Mouse (Mus musculus) limb, embryonic 15.5 days (tissue): ENCODE data around the gene Sim2. TPM values are rescaled to one million over a fixed set of nuclear protein-coding genes. Genes with fewer than 3 reads are reported as not detected.

Experiments used
- ATAC-seq: fragments of 200-750 bp; cut with Nextera tagmentation; 2 replicates; pipeline ENCODE4 v1.8.0; 2017; ENCODE audit warnings: low read depth, moderate TSS enrichment; ENCODE audit not compliant: insufficient number of reproducible peaks, low FRiP score, low TSS enrichment
- H3K27ac ChIP-seq: fragments of 300-500 bp; sonication (generic); 2 replicates; pipeline ENCODE4 v1.5.1; 2015; ENCODE audit warnings: moderate library complexity, mild to moderate bottlenecking, inconsistent platforms
- H3K27me3 ChIP-seq: fragments of 300-500 bp; sonication (generic); 2 replicates; pipeline ENCODE4 v1.6.1; 2015; ENCODE audit warnings: inconsistent platforms
- H3K36me3 ChIP-seq: fragments of 300-500 bp; sonication (generic); 2 replicates; pipeline ENCODE4 v1.6.1; 2015; ENCODE audit warnings: inconsistent platforms
- H3K4me1 ChIP-seq: fragments of 300-500 bp; sonication (generic); 2 replicates; pipeline ENCODE4 v1.6.1; 2015; ENCODE audit warnings: inconsistent platforms
- H3K4me2 ChIP-seq: fragments of 300-500 bp; sonication (generic); 2 replicates; pipeline ENCODE4 v1.6.1; 2015; ENCODE audit warnings: mild to moderate bottlenecking, inconsistent platforms
- H3K4me3 ChIP-seq: fragments of 300-500 bp; sonication (generic); 2 replicates; pipeline ENCODE4 v1.5.1; 2015; ENCODE audit warnings: mild to moderate bottlenecking, inconsistent platforms
- H3K9ac ChIP-seq: fragments of 300-500 bp; sonication (generic); 2 replicates; pipeline ENCODE4 v1.6.1; 2015; ENCODE audit warnings: inconsistent platforms
- H3K9me3 ChIP-seq: fragments of 300-500 bp; sonication (generic); 2 replicates; pipeline ENCODE4 v1.6.1; 2016; ENCODE audit warnings: inconsistent platforms
- WGBS: fragments of 180-500 bp; shearing (Covaris S2); methylation state at CpG from one replicate; pipeline ENCODE4 v1.1.7; 2015; 5-methylcytosine and 5-hydroxymethylcytosine counted together
- polyA plus RNA-seq: library from polyadenylated mRNA; unstranded; fragments of >200 nt; fragmentation: Nextera tagmentation; extraction: Ambion mirVana; gene quantifications from 2 replicates; pipeline ENCODE4 v1.2.1, GENCODE M21; 2015

Sim2 gene
- polyA plus RNA-seq, 1 experiment from 2014 or later: 0.64 TPM

- no peaks in the 10 kb centered on the region for H3K9me3 ChIP-seq
- ATAC-seq: no peak
- H3K36me3 ChIP-seq: no peaks in the 10 kb centered on the region
- peaks cover 36% of the 10 kb centered on the region for H3K4me1 ChIP-seq
- no peak overlapping the region for H3K4me3 ChIP-seq
- H3K27ac ChIP-seq: no peak overlapping the region
- 7% methylated on average over 11 of the region's 11 CpGs for WGBS
- H3K9ac ChIP-seq: no peak overlapping the region
- H3K27me3 ChIP-seq: peaks cover 96% of the 10 kb centered on the region
- H3K4me2 ChIP-seq: no peak overlapping the region
These were observed 3.6 kb downstream of the Sim2 start for GRCm38 (mm10) chr16:94088226-94088748.

DNA sequence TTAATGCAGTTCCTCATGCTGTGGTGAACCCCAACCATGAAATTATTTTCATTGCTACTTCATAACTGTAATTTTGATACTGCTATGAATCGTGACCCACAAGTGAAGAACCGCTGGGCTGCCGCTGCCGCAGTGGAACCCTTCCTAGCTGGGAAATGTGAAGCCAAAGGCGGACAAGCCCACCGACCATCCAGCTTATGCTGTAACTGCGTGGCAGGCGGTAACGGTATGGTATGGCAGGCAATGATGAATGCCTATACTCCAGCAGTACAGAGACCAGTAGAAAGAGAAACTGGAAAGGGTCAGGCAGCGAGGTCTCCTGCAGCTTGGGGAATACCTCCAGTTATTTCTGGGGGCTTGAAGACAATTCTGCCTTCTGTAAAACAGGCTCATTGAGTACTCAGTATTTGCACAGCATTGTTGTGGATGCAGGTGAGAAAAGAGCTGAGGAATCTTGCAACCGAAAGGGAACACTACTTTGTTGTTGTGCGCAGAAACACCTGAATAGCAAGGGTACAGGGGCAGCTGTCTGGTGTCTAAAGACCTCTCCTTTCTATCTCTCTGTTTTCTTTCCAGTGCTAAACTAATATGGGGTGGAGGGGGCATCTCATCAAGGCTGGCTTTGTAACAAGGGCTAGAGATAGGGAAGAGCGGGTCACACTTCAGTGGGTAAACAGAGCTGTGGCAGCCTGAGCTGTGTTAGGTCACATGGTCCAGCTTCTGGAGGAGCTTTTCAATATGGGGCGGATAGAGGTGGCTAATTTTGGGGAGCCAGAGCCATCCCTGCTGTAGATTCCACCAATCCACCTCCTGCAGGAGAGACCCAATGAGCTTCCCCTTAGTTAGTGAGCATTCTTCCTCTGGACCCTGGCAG is 4.3 kb downstream of the Sim2 start:
- peaks cover 30% of the 10 kb centered on the region for H3K4me1 ChIP-seq
- no peaks in the 10 kb centered on the region for H3K9me3 ChIP-seq
- no peak for ATAC-seq
- H3K27me3 ChIP-seq: peaks cover 96% of the 10 kb centered on the region
- H3K4me3 ChIP-seq: no peak overlapping the region
- no peak overlapping the region for H3K9ac ChIP-seq
- H3K27ac ChIP-seq: no peak overlapping the region
- WGBS: 17% methylated on average over 14 of the region's 14 CpGs
- H3K36me3 ChIP-seq: no peaks in the 10 kb centered on the region
- no peak overlapping the region for H3K4me2 ChIP-seq

- Histone ChIP-seq H3K9me3 (no peaks in the 10 kb centered on the region), H3K9ac (no peak overlapping the region), H3K27me3 (peaks cover 94% of the 10 kb centered on the region), H3K4me3 (no peak overlapping the region), H3K36me3 (no peaks in the 10 kb centered on the region), H3K27ac (no peak overlapping the region), H3K4me1 (peaks cover 19% of the 10 kb centered on the region; the same call in 1 of the 2 replicates), H3K4me2 (no peak overlapping the region)
- 9% methylated on average over 12 of the region's 12 CpGs for WGBS
- no peak for ATAC-seq
These were observed 7.9 kb downstream of the Sim2 start for GRCm38 (mm10) chr16:94092511-94093150.

DNA sequence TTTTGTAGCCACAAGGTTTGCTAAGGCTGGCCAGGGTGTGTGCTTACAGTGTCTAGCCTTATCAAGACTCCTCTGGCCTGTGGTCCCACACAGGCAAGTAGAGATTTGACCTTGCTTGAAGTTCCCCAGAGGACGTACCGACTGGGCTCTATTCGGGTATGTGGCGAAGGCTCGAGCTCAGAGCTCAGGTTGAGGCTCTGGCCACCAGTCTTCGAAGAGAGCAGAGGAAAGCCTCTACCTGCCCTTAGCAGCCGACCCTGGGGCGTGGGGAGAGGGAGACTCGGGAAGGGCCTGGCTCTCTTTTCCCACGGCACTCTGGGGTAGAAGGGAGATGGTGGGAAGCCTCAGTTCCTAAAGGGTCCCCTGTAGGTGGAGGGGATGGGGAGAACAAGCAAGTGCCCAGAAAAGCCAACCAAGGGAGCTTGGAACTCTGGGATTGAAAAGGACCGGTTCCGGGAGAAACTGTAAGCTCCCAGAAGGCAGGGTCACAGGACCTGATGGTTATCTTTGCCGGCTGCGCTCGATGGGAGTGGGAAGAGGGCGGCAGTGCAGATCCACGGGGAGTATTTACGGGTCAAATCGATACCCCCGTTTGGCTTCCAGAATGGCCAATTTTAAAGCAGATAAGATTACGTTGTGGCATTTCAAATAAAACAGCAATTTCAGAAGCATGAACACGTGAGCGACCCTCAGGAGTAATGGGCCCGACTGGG is 8.6 kb downstream of the Sim2 start:
- WGBS: 7% methylated on average over 24 of the region's 24 CpGs
- Histone ChIP-seq H3K4me2 (no peak overlapping the region), H3K9me3 (no peaks in the 10 kb centered on the region), H3K27ac (no peak overlapping the region), H3K27me3 (peaks cover 94% of the 10 kb centered on the region), H3K4me3 (no peak overlapping the region), H3K4me1 (peaks cover 22% of the 10 kb centered on the region; the same call in 1 of the 2 replicates), H3K36me3 (no peaks in the 10 kb centered on the region), H3K9ac (no peak overlapping the region)
- no peak for ATAC-seq

GRCm38 (mm10) chr16:94094251-94095108 is 9.7 kb downstream of the Sim2 start:
- no peak overlapping the region for H3K9ac ChIP-seq
- H3K9me3 ChIP-seq: no peaks in the 10 kb centered on the region
- H3K4me2 ChIP-seq: 0 out of 2 replicates have a peak overlapping the region, but pooled peaks have one; percentile 14
- 6% methylated on average over 48 of the region's 48 CpGs for WGBS
- H3K27me3 ChIP-seq: peaks cover 89% of the 10 kb centered on the region
- ATAC-seq: no peak
- no peaks in the 10 kb centered on the region for H3K36me3 ChIP-seq
- H3K27ac ChIP-seq: no peak overlapping the region
- H3K4me1 ChIP-seq: peaks cover 22% of the 10 kb centered on the region; the same call in 1 of the 2 replicates
- peak overlapping the region; percentile 13; the same call in 1 of the 2 replicates for H3K4me3 ChIP-seq

GRCm38 (mm10) chr16:94095109-94095822 is 10.5 kb downstream of the Sim2 start:
- H3K9ac ChIP-seq: no peak overlapping the region
- 0 out of 2 replicates have a peak overlapping the region, but pooled peaks have one; percentile 14 for H3K4me2 ChIP-seq
- 5% methylated on average over 26 of the region's 26 CpGs for WGBS
- H3K36me3 ChIP-seq: no peaks in the 10 kb centered on the region
- H3K4me3 ChIP-seq: peak overlapping the region; percentile 13; the same call in 1 of the 2 replicates
- peaks cover 89% of the 10 kb centered on the region for H3K27me3 ChIP-seq
- no peaks in the 10 kb centered on the region for H3K9me3 ChIP-seq
- peaks cover 22% of the 10 kb centered on the region; the same call in 1 of the 2 replicates for H3K4me1 ChIP-seq
- ATAC-seq: no peak
- no peak overlapping the region for H3K27ac ChIP-seq

- Histone ChIP-seq H3K4me2 (no peak overlapping the region), H3K9me3 (no peaks in the 10 kb centered on the region), H3K36me3 (no peaks in the 10 kb centered on the region), H3K27me3 (peaks cover 78% of the 10 kb centered on the region), H3K4me3 (no peak overlapping the region), H3K9ac (no peak overlapping the region), H3K27ac (no peak overlapping the region), H3K4me1 (peaks cover 22% of the 10 kb centered on the region; the same call in 1 of the 2 replicates)
- WGBS: 5% methylated on average over 14 of the region's 14 CpGs
- no peak for ATAC-seq
These were observed 11.7 kb downstream of the Sim2 start for GRCm38 (mm10) chr16:94096479-94096878.

DNA sequence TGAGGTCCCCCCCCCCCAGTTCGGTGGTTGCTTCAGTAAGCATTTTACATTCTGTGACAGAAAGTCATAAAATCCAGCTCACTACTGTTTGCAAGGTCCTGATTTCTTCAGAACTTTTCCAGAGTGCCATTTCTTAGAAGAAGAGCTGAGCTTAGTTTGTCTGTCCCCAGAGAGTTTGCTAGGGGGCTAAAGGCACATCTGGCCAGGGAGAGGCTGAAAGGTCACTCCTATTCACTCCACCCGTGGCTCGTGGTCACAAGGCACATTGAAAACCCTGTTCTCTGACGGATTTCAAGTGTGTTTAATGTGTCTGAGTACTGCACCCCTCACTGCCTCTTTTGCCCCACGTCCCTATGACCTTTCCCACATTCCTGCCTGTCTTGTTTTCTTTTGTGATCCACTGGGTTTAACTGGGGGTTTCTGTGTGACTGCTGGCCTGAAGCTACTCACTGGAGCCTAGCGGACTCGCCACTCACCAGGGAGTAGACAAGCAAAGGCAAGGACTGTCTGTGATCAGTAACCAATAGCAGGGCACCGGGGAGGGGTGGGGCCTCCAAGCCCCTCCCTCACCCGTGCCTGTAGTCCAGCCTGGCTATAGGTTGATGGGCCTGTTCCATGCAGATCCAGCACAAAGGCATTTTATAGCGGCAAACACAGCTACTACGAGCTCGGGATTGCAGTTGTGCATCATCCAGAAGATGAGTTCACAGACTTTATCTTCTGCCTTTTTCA is 13.2 kb downstream of the Sim2 start:
- Histone ChIP-seq H3K4me3 (no peak overlapping the region), H3K27ac (no peak overlapping the region), H3K9ac (no peak overlapping the region), H3K27me3 (peaks cover 68% of the 10 kb centered on the region), H3K36me3 (no peaks in the 10 kb centered on the region), H3K9me3 (no peaks in the 10 kb centered on the region), H3K4me2 (no peak overlapping the region), H3K4me1 (peaks cover 22% of the 10 kb centered on the region; the same call in 1 of the 2 replicates)
- WGBS: 14% methylated on average over 12 of the region's 12 CpGs
- no peak for ATAC-seq

- peaks cover 3% of the 10 kb centered on the region; the same call in 1 of the 2 replicates for H3K4me1 ChIP-seq
- H3K27me3 ChIP-seq: peaks cover 21% of the 10 kb centered on the region
- H3K9ac ChIP-seq: no peak overlapping the region
- no peak overlapping the region for H3K4me3 ChIP-seq
- no peak overlapping the region for H3K4me2 ChIP-seq
- no peaks in the 10 kb centered on the region for H3K36me3 ChIP-seq
- no peaks in the 10 kb centered on the region for H3K9me3 ChIP-seq
- 79% methylated on average over 7 of the region's 7 CpGs for WGBS
- no peak for ATAC-seq
- no peak overlapping the region for H3K27ac ChIP-seq
These were observed 28.4 kb downstream of the Sim2 start for GRCm38 (mm10) chr16:94113160-94113559.

DNA sequence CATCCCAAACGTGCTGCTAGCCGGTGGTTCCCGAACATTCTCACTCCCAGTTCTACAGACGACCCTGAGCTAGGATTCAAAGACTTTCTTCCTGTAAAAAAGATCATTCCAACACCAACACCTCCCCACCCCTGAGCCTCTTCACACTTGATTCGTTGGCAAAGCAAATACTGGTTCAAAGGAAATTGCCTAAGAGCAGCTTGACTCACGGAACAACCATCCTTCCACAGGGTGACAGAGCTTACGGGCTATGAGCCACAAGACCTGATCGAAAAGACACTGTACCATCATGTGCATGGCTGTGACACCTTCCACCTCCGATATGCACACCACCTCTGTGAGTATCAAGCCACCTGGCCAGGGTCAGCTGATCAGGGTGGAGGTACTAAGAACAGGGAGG is 30.0 kb downstream of the Sim2 start:
- no peak overlapping the region for H3K9ac ChIP-seq
- no peaks in the 10 kb centered on the region for H3K36me3 ChIP-seq
- H3K27me3 ChIP-seq: peaks cover 19% of the 10 kb centered on the region
- H3K4me1 ChIP-seq: peaks cover 3% of the 10 kb centered on the region; the same call in 1 of the 2 replicates
- no peaks in the 10 kb centered on the region for H3K9me3 ChIP-seq
- H3K4me3 ChIP-seq: no peak overlapping the region
- no peak for ATAC-seq
- H3K4me2 ChIP-seq: no peak overlapping the region
- WGBS: 66% methylated on average over 9 of the region's 9 CpGs
- no peak overlapping the region for H3K27ac ChIP-seq
